Mouse (Mus musculus) layer of hippocampus, adult 9-11 months (tissue): ENCODE measurements at regions not wholly inside any gene's neighbourhood (a gene's known extent, or its start where the extent isn't known, plus 50 kb on each side); places are given as distances from the start of the nearest gene placed in this dataset.
A peak's percentile ranks its signal among the peaks of the same experiment; 100 is the strongest.
"Not testable (repeated sequence)": the region's sequence is repeated elsewhere in the genome, so short reads cannot be mapped to it uniquely, and the experiment has no call there.

Experiments
- DNase-seq: peaks from one replicate; pipeline ENCODE4 v3.0.0; 2022

GRCm38 (mm10) chr9:5424236-5424635 lies 79.0 kb downstream of the Casp12 start:
- DNase-seq: no peak

GRCm38 (mm10) chr9:5448180-5448579 lies 103.0 kb downstream of the Casp12 start:
- DNase-seq: no peak

GRCm38 (mm10) chr9:5456606-5457005 lies 111.4 kb downstream of the Casp12 start:
- no peak for DNase-seq

GRCm38 (mm10) chr9:5472012-5472411 lies 126.8 kb downstream of the Casp12 start:
- DNase-seq: peak; percentile 15

GRCm38 (mm10) chr9:5474271-5474670 lies 129.0 kb downstream of the Casp12 start:
- DNase-seq: no peak

GRCm38 (mm10) chr9:5485258-5485657 lies 140.0 kb downstream of the Casp12 start:
- DNase-seq: no peak

GRCm38 (mm10) chr9:5496837-5497236 lies 151.6 kb downstream of the Casp12 start:
- DNase-seq: peak; percentile 65

- no peak for DNase-seq
Observed at GRCm38 (mm10) chr9:5498306-5498705, 153.1 kb downstream of the Casp12 start.

- no peak for DNase-seq
Observed at GRCm38 (mm10) chr9:5525762-5526360, 180.6 kb downstream of the Casp12 start.

- DNase-seq: no peak
Observed at GRCm38 (mm10) chr9:5542604-5543003, 197.4 kb downstream of the Casp12 start.

GRCm38 (mm10) chr9:5575072-5575471 lies 229.8 kb downstream of the Casp12 start:
- no peak for DNase-seq

- not testable (repeated sequence) for DNase-seq
Observed at GRCm38 (mm10) chr9:5578168-5578567, 232.9 kb downstream of the Casp12 start.

GRCm38 (mm10) chr9:5595891-5596635 lies 250.8 kb downstream of the Casp12 start:
- no peak for DNase-seq

GRCm38 (mm10) chr9:5604019-5604418 lies 258.8 kb downstream of the Casp12 start:
- DNase-seq: no peak

- DNase-seq: no peak
Observed at GRCm38 (mm10) chr9:5605015-5605414, 259.8 kb downstream of the Casp12 start.

- no peak for DNase-seq
Observed at GRCm38 (mm10) chr9:5616725-5617124, 271.5 kb downstream of the Casp12 start.

- no peak for DNase-seq
Observed at GRCm38 (mm10) chr9:5623396-5623795, 278.2 kb downstream of the Casp12 start.

GRCm38 (mm10) chr9:5627521-5627920 lies 282.3 kb downstream of the Casp12 start:
- DNase-seq: no peak

GRCm38 (mm10) chr9:5634461-5634953 lies 289.3 kb downstream of the Casp12 start:
- DNase-seq: no peak

GRCm38 (mm10) chr9:5634969-5635368 lies 289.7 kb downstream of the Casp12 start:
- DNase-seq: peak; percentile 14

- no peak for DNase-seq
Observed at GRCm38 (mm10) chr9:5663886-5664285, 318.7 kb downstream of the Casp12 start.

- no peak for DNase-seq
Observed at GRCm38 (mm10) chr9:5673551-5673950, 328.3 kb downstream of the Casp12 start.

- no peak for DNase-seq
Observed at GRCm38 (mm10) chr9:5708482-5708881, 363.3 kb downstream of the Casp12 start.

- DNase-seq: no peak
Observed at GRCm38 (mm10) chr9:5709480-5709879, 364.2 kb downstream of the Casp12 start.
